ENCODE assay signal across 8 mouse cellular contexts in the genomic region with DNA sequence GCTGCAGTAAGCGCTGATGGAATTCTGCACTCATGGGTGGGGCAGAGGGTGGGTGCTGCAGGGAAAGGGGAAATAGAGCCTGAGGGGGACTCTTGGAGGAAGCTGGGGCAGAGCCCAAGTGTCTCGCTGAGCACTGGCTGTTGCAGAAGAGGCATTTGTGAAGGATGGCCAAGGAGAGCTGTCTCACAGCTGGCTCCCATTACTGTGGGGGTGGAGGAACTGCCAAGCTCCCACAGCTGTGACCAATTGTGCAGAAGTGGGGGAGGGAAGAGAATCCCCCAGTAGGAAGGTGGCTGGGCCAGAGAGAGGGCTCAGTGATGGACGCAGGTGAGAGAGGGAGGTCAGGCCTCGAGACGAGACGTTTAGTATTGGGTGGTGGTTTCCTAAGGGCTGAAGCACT. TPM values are rescaled to one million over a fixed set of nuclear protein-coding genes. Genes with fewer than 3 reads are reported as not detected.
DNase-seq lines count a peak whose midpoint lies in the region; ATAC-seq lines count a peak whose summit lies in the region.

No protein-coding gene starts in this region.

- H3K27ac ChIP-seq in forebrain, embryonic 10.5 days = peak overlapping the region; percentile 25; the same call in 1 of the 2 replicates
- no peak overlapping the region for H3K27ac ChIP-seq in forebrain, embryonic 12.5 days
- H3K27ac ChIP-seq in limb, embryonic 11.5 days (replicated peaks; ENCODE audit: low read depth, low read length) = peak overlapping the region; percentile 54; the same call in 1 of the 2 replicates

- WGBS in forebrain, embryonic 10.5 days = 70% methylated on average over 6 of the region's 6 CpGs
- 70% methylated on average over 6 of the region's 6 CpGs for WGBS in forebrain, embryonic 12.5 days
- 14% methylated on average over 6 of the region's 6 CpGs for WGBS in limb, embryonic 11.5 days

- ATAC-seq in forebrain, embryonic 12.5 days (ENCODE audit: low FRiP score) = no peak
- ATAC-seq in limb, embryonic 11.5 days (ENCODE audit: insufficient number of reproducible peaks, low FRiP score, low TSS enrichment, low read depth) = peak; percentile 72

- no peak overlapping the region for H3K4me2 ChIP-seq in forebrain, embryonic 12.5 days
- no peak overlapping the region for H3K4me2 ChIP-seq in limb, embryonic 11.5 days (ENCODE audit: low read depth, severe bottlenecking)

- H3K9ac ChIP-seq in forebrain, embryonic 12.5 days = no peak overlapping the region
- no peak overlapping the region for H3K9ac ChIP-seq in limb, embryonic 11.5 days (ENCODE audit: low read length)

- no peaks in the 10 kb centered on the region for H3K27me3 ChIP-seq in forebrain, embryonic 10.5 days (ENCODE audit: poor library complexity, severe bottlenecking)
- H3K27me3 ChIP-seq in forebrain, embryonic 12.5 days = no peaks in the 10 kb centered on the region
- H3K27me3 ChIP-seq in limb, embryonic 11.5 days (ENCODE audit: control insufficient read depth, insufficient read depth, low read length) = no peaks in the 10 kb centered on the region

- peaks cover 98% of the 10 kb centered on the region for H3K36me3 ChIP-seq in forebrain, embryonic 10.5 days (replicated peaks)
- H3K36me3 ChIP-seq in forebrain, embryonic 12.5 days (replicated peaks) = peaks cover 74% of the 10 kb centered on the region
- H3K36me3 ChIP-seq in limb, embryonic 11.5 days (ENCODE audit: control insufficient read depth, insufficient read depth, low read length) = no peaks in the 10 kb centered on the region; the same call in 1 of the 2 replicates

- no peaks in the 10 kb centered on the region for H3K9me3 ChIP-seq in forebrain, embryonic 10.5 days
- no peaks in the 10 kb centered on the region for H3K9me3 ChIP-seq in forebrain, embryonic 12.5 days
- H3K9me3 ChIP-seq in limb, embryonic 11.5 days (ENCODE audit: control insufficient read depth, low read length) = no peaks in the 10 kb centered on the region

- DNase-seq in forebrain, embryonic 10.5 days (ENCODE audit: extremely low spot score, low spot score) = peak; percentile 37
- peak; percentile 22 for DNase-seq in urinary bladder, postnatal 25 days (ENCODE audit: low spot score)
- DNase-seq in urinary bladder, adult 2 months (ENCODE audit: low spot score) = no peak
- peak; percentile 78 for DNase-seq in limb, embryonic 11.5 days (ENCODE audit: low spot score)
- DNase-seq in yolk sac, embryonic 10.5 days (ENCODE audit: low spot score) = peak; percentile 18
- no peak for DNase-seq in ovary, adult 18-20 months (ENCODE audit: low spot score)
- DNase-seq in cerebellum, adult 8-10 months = no peak

- H3K4me3 ChIP-seq in forebrain, embryonic 10.5 days = no peak overlapping the region
- H3K4me3 ChIP-seq in forebrain, embryonic 12.5 days (replicated peaks) = no peak overlapping the region
- H3K4me3 ChIP-seq in limb, embryonic 11.5 days (ENCODE audit: low read depth, low read length) = no peak overlapping the region

- peaks cover 24% of the 10 kb centered on the region; the same call in 1 of the 2 replicates for H3K4me1 ChIP-seq in forebrain, embryonic 10.5 days
- H3K4me1 ChIP-seq in forebrain, embryonic 12.5 days = no peaks in the 10 kb centered on the region
- H3K4me1 ChIP-seq in limb, embryonic 11.5 days (ENCODE audit: control insufficient read depth, insufficient read depth, low read length) = peaks cover 19% of the 10 kb centered on the region

RNA-seq across cellular contexts. Expression of a gene that starts 54.2 kb away (rescaled TPM):
- 62.1 and 65.2 TPM in 2 replicates for polyA plus RNA-seq in forebrain, embryonic 10.5 days (2016; fragmentation: Nextera tagmentation; extraction: Ambion mirVana)
- 143 and 156 TPM in 2 replicates for polyA plus RNA-seq in forebrain, embryonic 12.5 days (2016; fragmentation: Nextera tagmentation; extraction: Ambion mirVana)
- polyA plus RNA-seq in urinary bladder, adult 2 months (2012; rRNA removed) = 39.2 and 45.7 TPM in 2 replicates
- 35.9 and 36.8 TPM in 2 replicates for polyA plus RNA-seq in limb, embryonic 11.5 days (2014; fragmentation: Nextera tagmentation; extraction: Ambion mirVana)

Comparison
In these comparisons a context has a peak if more than half of its experiments do, and no peak if none do; other contexts are left out.
1. DNase-seq: peak in forebrain, embryonic 10.5 days (single experiment), urinary bladder, postnatal 25 days (single experiment), limb, embryonic 11.5 days (single experiment) and yolk sac, embryonic 10.5 days (single experiment); none in urinary bladder, adult 2 months (single experiment), ovary, adult 18-20 months (single experiment) and cerebellum, adult 8-10 months (single experiment).